Mouse (Mus musculus) ES-Bruce4 (cell line): ENCODE measurements around the gene Arid4a.

Source experiments
- CTCF ChIP-seq: IDR thresholded peaks from one replicate; pipeline ENCODE4 v1.8.1; 2011; ENCODE audit warnings: low read depth, low read length
- POLR2A ChIP-seq: IDR thresholded peaks from one replicate; pipeline ENCODE4 v1.8.1; 2011; ENCODE audit warnings: low read length; ENCODE audit not compliant: insufficient read depth

DNA sequence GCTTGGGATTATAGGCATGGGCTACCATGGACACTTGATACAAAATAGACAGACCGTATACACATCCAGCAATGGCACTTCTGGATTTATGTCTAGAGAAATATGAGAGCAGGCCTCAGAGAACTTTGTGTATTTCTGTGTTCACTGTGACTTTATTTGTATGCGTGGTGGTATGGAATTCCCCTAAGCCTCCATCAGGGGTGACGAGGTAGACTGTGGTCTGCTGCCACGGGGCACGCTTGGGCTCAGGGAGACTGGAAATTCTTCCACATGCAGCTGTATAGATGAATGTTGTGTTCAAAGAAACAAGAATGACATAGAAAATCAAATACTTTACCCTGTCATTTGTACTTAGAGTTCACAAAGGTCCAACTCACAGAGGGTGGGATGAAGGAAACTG is 14.9 kb downstream of the Arid4a start:
- no peak for TF ChIP-seq POLR2A
- TF ChIP-seq CTCF: no peak
